Mouse (Mus musculus): ENCODE results near the gene Adprh. TPM values are rescaled to one million over a fixed set of nuclear protein-coding genes. Genes with fewer than 3 reads are reported as not detected.
"Not testable (repeated sequence)": the region's sequence is repeated elsewhere in the genome, so short reads cannot be mapped to it uniquely, and the experiment has no call there.

The Adprh gene
- polyA plus RNA-seq, 1 experiment from 2014 or later: 149 TPM

DNA sequence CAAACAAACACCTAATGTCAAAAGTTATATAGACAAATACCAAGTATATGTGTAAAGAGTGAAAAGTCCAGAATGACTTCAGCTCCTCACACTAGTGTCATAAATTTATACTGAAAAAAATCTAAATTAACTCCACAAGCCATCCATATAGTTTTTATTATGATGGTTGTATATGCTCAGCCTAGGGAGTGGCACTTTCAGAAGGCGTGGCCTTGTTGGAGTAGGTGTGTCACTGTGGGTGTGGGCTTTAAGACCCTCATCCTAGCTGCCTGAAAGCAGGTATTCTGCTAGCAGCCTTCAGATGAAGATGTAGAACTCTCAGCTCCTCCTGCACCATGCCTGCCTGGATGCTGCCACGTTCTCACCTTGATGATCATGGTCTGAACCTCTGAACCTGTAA is 6.4 kb downstream of the Adprh start:
- DNase-seq (ENCODE audit: extremely low spot score, low spot score); H3K27me3 ChIP-seq (ENCODE audit: poor library complexity, severe bottlenecking): not testable (repeated sequence)

DNA sequence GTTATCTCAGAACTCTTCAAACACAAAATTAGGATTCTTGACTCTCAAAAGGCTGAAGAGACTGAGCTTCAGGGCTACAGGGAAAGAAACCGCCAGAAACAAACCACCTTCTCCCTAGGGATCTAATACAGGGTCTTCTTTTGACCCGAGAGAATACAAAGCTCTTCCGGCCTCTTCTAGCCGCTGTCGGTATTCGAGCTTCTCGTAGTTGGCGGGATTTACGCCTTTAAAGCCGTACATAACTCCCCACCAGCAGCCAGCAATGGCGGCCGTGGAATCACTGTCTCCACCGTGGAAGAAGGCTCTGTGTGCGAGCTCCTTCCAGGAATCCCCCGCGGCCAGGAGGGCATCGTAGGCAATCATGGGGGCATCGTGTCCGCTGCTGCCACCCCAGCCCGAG is 6.9 kb downstream of the Adprh start:
- Histone ChIP-seq H3K4me3 (no peak overlapping the region), H3K4me1 (peaks cover 11% of the 10 kb centered on the region; the same call in 1 of the 2 replicates), H3K36me3 (replicated peaks) (peaks cover 80% of the 10 kb centered on the region), H3K9me3 (no peaks in the 10 kb centered on the region; the same call in 1 of the 2 replicates), H3K27me3 (ENCODE audit: poor library complexity, severe bottlenecking) (no peaks in the 10 kb centered on the region), H3K27ac (no peak overlapping the region)
- 97% methylated on average over 20 of the region's 20 CpGs for WGBS
- no peak for DNase-seq (ENCODE audit: extremely low spot score, low spot score)

More for the DNA sequence above, 6.4 kb downstream of the Adprh start:
- not testable (repeated sequence) for H3K27ac ChIP-seq, H3K9me3 ChIP-seq, H3K4me3 ChIP-seq
- H3K36me3 ChIP-seq (replicated peaks): peaks cover 82% of the 10 kb centered on the region
- WGBS: 92% methylated on average over 2 of the region's 2 CpGs
- H3K4me1 ChIP-seq: peaks cover 14% of the 10 kb centered on the region

DNA sequence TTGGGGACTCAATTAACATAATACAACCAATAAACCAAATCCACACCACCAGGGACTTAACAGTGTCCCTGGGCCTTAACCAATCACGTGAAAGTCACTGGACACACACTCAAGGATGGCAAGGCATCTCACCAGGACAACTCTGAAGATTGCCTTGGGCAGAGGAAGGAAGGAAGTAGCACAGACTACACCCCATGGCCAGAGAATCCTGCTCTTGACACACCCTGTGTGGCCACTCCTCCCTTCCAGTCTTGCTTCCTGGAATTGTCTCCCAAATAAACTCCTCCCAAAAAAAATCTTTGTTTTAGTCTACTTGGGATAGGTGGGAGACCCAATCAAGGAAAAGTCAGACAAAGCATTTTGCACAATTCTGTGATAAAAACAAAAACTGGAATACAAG is 7.5 kb downstream of the Adprh start:
- peaks cover 75% of the 10 kb centered on the region for H3K36me3 ChIP-seq (replicated peaks)
- no peak overlapping the region for H3K4me3 ChIP-seq
- no peaks in the 10 kb centered on the region for H3K27me3 ChIP-seq (ENCODE audit: poor library complexity, severe bottlenecking)
- no peak overlapping the region for H3K27ac ChIP-seq
- 89% methylated on average over 1 of the region's 1 CpGs for WGBS
- peaks cover 6% of the 10 kb centered on the region; the same call in 1 of the 2 replicates for H3K4me1 ChIP-seq
- DNase-seq (ENCODE audit: extremely low spot score, low spot score): no peak
- no peaks in the 10 kb centered on the region; the same call in 1 of the 2 replicates for H3K9me3 ChIP-seq

DNA sequence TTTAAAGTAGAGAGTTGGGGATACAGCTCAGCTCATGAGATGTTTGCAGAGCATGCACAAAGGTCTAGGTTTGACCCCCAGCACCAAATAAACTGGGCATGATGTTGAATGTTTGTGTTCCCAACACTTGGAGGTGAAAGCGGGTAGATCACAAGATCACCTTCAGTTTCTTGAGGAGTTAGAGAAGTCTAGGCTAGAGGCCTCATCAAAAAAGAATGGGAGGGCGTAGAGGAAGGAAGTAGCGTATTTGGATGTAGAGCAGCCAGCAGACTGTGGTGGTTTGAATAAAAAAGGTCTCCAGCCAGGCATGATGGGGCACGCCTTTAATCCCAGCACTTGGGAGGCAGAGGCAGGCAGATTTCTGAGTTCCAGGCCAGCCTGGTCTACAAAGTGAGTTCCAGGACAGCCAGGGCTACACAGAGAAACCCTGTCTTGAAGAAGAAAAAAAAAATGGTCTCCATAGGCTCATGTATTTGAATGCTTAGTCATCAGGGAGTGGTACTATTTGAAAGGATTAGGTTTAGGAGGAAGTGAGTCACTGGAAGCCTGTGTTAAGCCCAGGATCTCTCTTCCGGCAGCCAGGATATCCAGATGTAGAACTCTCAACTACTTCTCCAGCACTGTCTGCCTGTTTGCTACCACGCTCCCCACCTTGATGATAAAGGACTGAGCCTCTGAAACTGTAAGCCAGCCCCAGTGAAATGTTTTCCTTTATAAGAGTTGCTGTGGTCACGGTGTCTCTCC is 8.6 kb downstream of the Adprh start:
- Histone ChIP-seq H3K36me3 (replicated peaks) (peaks cover 63% of the 10 kb centered on the region), H3K27me3 (ENCODE audit: poor library complexity, severe bottlenecking) (no peaks in the 10 kb centered on the region), H3K4me3 (no peak overlapping the region), H3K9me3 (no peaks in the 10 kb centered on the region; the same call in 1 of the 2 replicates), H3K4me1 (0 out of 2 replicates have a peak, but pooled peaks cover 4% of the 10 kb centered on the region), H3K27ac (no peak overlapping the region)
- WGBS: 96% methylated on average over 7 of the region's 7 CpGs
- no peak for DNase-seq (ENCODE audit: extremely low spot score, low spot score)

DNA sequence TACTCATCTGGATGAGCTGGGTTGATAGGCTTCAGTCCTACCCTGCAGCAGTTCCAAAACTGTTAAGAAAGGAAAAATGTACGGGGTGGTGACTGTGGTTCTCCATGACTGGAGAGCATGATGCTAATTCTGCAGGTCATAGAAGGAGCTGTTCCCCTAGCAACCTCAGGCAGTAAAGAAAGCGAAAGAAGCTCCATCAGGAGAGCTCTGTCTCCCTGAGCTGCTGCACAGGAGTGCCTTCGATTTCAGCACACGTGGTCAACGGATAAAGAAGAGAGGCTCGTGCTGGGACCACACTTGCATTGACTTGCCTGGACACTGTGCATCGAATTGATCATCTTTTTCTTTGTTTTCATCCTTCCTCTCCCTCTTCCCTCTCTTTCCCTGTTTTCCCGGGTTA is 10.3 kb downstream of the Adprh start:
- Histone ChIP-seq H3K4me3 (no peak overlapping the region), H3K36me3 (replicated peaks) (peaks cover 46% of the 10 kb centered on the region), H3K4me1 (no peaks in the 10 kb centered on the region), H3K27me3 (ENCODE audit: poor library complexity, severe bottlenecking) (no peaks in the 10 kb centered on the region), H3K27ac (no peak overlapping the region), H3K9me3 (no peaks in the 10 kb centered on the region; the same call in 1 of the 2 replicates)
- WGBS: 89% methylated on average over 8 of the region's 8 CpGs
- no peak for DNase-seq (ENCODE audit: extremely low spot score, low spot score)

DNA sequence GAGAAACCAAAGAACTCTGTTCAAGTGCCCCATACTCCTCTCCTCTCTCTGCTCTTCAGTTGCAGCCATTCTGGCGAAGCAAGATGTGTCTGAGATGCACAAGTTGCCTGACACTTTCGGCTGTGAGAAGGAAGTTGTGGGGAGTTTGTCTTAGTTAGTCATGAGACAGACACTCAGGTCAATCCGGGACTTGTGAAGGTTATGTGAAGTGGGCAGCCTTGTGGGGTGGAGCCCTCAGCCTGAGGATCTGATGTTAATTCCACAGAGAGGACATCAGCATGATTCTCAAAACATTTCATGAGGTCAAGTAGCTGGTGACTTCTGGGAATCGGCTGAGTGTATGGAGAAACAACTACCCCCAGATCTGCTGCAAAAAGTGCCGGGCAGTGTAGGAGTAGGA is 10.9 kb downstream of the Adprh start:
- 87% methylated on average over 5 of the region's 5 CpGs for WGBS

DNA sequence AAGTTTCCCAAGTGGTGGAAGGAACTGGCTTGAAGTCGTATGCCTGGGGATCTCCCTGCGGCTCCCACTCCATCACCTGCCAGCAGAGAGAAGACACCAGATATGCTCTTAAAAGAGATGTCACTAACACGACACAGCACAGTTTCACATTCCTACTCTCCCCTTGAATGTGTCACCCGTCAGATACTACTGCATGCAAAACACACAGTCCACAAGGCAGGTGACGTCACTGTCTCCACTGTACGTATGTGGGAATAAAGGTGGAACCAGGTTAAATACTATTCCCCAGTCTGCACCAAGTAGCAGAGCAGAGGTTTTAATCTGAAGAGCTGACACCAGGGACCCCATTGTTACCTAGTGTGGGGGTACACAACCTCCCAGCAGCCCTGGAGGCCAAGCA is 12.1 kb downstream of the Adprh start:
- Histone ChIP-seq H3K27ac (no peak overlapping the region), H3K4me1 (no peaks in the 10 kb centered on the region), H3K36me3 (replicated peaks) (peaks cover 28% of the 10 kb centered on the region), H3K27me3 (ENCODE audit: poor library complexity, severe bottlenecking) (no peaks in the 10 kb centered on the region), H3K4me3 (no peak overlapping the region), H3K9me3 (no peaks in the 10 kb centered on the region)
- DNase-seq (ENCODE audit: extremely low spot score, low spot score): no peak
- WGBS: 87% methylated on average over 6 of the region's 6 CpGs

More for the DNA sequence above, 10.9 kb downstream of the Adprh start:
- no peak for DNase-seq (ENCODE audit: extremely low spot score, low spot score)
- H3K27ac ChIP-seq: no peak overlapping the region
- H3K36me3 ChIP-seq (replicated peaks): peaks cover 40% of the 10 kb centered on the region
- H3K9me3 ChIP-seq: no peaks in the 10 kb centered on the region; the same call in 1 of the 2 replicates
- H3K4me3 ChIP-seq: no peak overlapping the region
- no peaks in the 10 kb centered on the region for H3K4me1 ChIP-seq
- H3K27me3 ChIP-seq (ENCODE audit: poor library complexity, severe bottlenecking): no peaks in the 10 kb centered on the region

DNA sequence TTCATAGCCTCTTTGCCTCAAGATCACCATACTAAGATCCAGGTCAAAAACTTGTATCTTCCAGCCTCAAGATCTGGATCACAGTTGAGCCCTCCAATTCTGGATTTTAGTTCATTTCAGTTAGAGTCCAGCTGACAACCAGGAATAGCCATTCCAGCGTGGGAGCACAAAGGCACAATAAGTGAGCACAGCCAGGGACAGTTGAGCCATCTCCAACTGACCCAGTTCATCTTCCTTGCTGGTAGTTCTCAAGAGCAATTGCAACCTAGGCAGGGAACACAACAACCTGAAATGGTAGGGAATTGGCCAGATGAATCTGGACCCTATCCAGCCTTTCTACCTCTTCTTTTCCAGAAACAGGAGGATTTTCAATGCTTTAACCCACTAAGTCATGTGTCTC is 13.3 kb downstream of the Adprh start:
- WGBS: 78% methylated on average over 1 of the region's 1 CpGs
- H3K9me3 ChIP-seq: no peaks in the 10 kb centered on the region
- no peaks in the 10 kb centered on the region for H3K27me3 ChIP-seq (ENCODE audit: poor library complexity, severe bottlenecking)
- no peak overlapping the region for H3K27ac ChIP-seq
- DNase-seq (ENCODE audit: extremely low spot score, low spot score): no peak
- peaks cover 16% of the 10 kb centered on the region for H3K36me3 ChIP-seq (replicated peaks)
- H3K4me3 ChIP-seq: no peak overlapping the region
- H3K4me1 ChIP-seq: no peaks in the 10 kb centered on the region

DNA sequence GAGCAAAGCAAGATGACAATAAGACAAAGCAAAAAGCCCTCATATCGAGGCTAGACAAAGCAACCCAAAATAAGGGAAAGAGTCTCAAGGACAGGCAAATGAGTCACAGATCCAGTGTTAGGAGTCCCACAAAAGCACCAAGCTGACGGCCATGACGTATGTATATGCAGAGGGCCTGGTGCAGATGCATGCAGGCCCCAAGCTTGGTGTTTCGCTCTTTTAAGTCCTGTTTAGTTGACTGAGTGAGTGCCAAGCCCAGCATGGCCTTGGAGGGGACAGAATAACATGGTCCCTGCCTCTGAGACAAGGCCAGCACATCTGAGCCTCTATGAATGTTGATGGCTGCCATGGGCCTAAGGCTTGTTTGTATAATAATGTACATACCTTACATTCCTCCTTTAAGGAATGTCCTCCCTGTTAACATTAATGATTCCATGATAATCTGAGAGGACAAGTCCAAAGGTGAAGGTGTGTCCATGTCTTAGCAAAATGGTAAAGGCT is 18.2 kb downstream of the Adprh start:
- H3K27me3 ChIP-seq (ENCODE audit: poor library complexity, severe bottlenecking): no peaks in the 10 kb centered on the region
- no peak overlapping the region for H3K4me3 ChIP-seq
- no peak overlapping the region for H3K27ac ChIP-seq
- WGBS: 86% methylated on average over 4 of the region's 4 CpGs
- peaks cover 9% of the 10 kb centered on the region for H3K4me1 ChIP-seq
- H3K9me3 ChIP-seq: no peaks in the 10 kb centered on the region
- DNase-seq (ENCODE audit: extremely low spot score, low spot score): no peak
- no peaks in the 10 kb centered on the region for H3K36me3 ChIP-seq (replicated peaks)

DNA sequence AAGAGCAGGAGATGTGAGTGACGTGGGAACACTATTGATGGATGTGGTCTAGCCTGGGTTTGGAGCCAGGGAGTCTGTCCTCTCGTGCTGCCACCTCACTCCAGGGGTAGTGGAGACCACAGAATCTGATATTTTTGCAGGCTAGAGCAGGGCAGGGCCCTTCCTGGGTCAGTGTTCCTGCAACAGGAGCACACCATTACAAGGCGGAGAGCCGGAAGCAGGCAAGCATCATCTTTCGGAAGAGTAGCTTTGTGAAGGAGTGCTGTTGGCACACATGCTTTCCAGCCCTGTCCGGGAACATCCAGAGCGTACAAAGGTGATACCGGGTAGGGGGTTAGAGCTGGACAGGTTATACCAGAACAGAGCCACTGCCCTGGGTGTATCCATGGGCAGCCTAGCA is 19.0 kb downstream of the Adprh start:
- no peaks in the 10 kb centered on the region for H3K9me3 ChIP-seq
- no peak overlapping the region for H3K27ac ChIP-seq
- H3K27me3 ChIP-seq (ENCODE audit: poor library complexity, severe bottlenecking): no peaks in the 10 kb centered on the region
- no peaks in the 10 kb centered on the region for H3K36me3 ChIP-seq (replicated peaks)
- no peak for DNase-seq (ENCODE audit: extremely low spot score, low spot score)
- no peak overlapping the region for H3K4me3 ChIP-seq
- 91% methylated on average over 8 of the region's 8 CpGs for WGBS
- peaks cover 9% of the 10 kb centered on the region for H3K4me1 ChIP-seq

DNA sequence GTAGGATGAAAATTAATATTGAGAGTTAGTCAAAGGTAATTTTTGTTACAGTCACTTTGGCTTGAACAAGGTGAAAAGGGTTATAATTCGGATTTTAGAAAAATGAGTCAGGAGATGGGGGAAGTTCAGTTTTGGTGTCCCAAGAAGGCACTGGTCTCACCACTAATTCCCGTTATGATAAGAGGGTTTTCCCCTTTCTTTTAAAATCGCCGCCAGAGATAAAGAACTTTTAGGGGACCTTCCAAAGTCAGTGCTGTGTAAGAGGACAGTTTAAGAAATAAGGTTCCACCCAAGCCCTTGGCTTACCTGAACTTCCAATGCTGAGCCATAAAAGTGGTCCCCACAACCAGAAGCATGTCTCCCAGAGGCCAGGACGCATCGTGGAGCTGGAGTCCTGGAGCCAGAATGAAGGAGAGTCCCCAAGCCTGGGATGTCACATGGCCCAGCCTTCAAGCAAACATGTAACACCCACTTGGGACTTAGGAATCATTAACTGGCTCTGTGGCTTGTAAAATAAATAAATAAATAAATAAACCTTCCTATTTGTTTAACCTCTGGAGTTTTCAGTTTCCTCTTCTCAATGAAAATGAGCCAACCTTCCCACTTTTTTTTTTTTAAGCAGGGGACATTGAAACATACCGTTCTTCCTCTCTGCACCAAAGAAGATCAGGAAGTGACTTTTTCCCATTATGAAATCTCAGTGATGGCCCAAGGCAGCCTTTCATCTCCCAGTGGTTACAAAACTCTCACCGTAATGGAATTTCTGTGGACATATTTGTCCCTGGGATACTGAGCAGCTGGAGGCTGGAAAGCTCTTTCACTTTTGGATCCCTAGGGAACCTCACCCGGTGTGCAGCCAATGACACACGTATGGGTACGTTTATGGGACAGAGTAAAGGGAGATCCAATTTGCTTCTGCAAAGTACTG is 19.7 kb downstream of the Adprh start, which contains the start of gene Pla1a:
Pla1a (minus strand) TSS at position 648 of the 928 bp plus-strand sequence.
- 89% methylated on average over 11 of the region's 11 CpGs for WGBS
- H3K4me3 ChIP-seq: no peak within 1 kb of the TSS
- H3K4me1 ChIP-seq: peaks cover 9% of the 10 kb centered on the region
- no peak for DNase-seq (ENCODE audit: extremely low spot score, low spot score)
- H3K36me3 ChIP-seq (replicated peaks): no peaks in the 10 kb centered on the region
- no peaks in the 10 kb centered on the region for H3K27me3 ChIP-seq (ENCODE audit: poor library complexity, severe bottlenecking)
- no peaks in the 10 kb centered on the region for H3K9me3 ChIP-seq
- H3K27ac ChIP-seq: no peak within 1 kb of the TSS

DNA sequence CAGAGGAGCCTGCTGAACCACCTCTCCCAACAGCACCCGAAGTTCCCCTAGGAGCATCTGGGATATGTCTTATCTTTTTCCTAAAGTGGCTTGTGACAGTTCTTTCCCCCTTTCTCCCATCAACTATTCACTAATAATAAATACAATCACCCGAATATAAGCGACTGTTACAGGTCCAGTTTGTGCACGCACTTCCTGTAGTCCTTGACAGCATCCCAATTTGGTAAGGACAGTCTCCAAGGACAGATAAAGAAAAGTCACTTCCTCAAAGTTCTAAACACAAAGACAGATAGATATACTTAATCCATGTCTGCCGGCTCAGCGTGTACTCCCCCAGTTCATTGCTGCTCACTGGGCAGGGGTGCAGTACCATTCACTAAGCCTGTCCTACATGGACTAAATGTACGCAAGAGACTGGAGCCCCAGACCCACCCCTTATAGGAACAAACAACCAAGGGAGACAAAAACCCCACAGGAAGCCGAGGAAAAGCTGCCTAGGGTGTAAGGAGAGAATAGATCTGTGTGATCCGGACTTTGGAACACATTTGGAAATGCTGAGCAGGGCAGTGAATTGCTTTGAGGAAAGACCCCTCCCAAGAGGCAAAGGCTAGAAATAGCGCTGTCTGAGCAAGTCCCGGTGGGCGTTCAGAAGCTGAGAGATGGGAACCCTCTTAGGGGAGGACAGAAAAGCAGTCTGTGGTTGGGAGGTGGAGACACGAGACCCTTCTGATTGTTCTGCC is 20.9 kb downstream of the Adprh start:
- no peaks in the 10 kb centered on the region for H3K36me3 ChIP-seq (replicated peaks)
- H3K27ac ChIP-seq: no peak overlapping the region
- no peaks in the 10 kb centered on the region for H3K27me3 ChIP-seq (ENCODE audit: poor library complexity, severe bottlenecking)
- H3K4me1 ChIP-seq: peaks cover 9% of the 10 kb centered on the region
- no peak overlapping the region for H3K4me3 ChIP-seq
- 55% methylated on average over 13 of the region's 13 CpGs for WGBS
- DNase-seq (ENCODE audit: extremely low spot score, low spot score): no peak
- H3K9me3 ChIP-seq: no peaks in the 10 kb centered on the region

Measured in forebrain, embryonic 10.5 days (tissue).